Mouse (Mus musculus): ENCODE measurements around the gene Gm10282.

Gm10282 gene

GRCm38 (mm10) chr8:72259862-72260261 is 45.2 kb downstream of the Gm10282 start:
- no peak for DNase-seq

- DNase-seq = no peak
These were observed 47.2 kb downstream of the Gm10282 start for GRCm38 (mm10) chr8:72257902-72258238.

- no peak for DNase-seq
These were observed 47.7 kb downstream of the Gm10282 start for GRCm38 (mm10) chr8:72257171-72257901.

All from cerebellum, adult 11 months (tissue).